In the genomic region with DNA sequence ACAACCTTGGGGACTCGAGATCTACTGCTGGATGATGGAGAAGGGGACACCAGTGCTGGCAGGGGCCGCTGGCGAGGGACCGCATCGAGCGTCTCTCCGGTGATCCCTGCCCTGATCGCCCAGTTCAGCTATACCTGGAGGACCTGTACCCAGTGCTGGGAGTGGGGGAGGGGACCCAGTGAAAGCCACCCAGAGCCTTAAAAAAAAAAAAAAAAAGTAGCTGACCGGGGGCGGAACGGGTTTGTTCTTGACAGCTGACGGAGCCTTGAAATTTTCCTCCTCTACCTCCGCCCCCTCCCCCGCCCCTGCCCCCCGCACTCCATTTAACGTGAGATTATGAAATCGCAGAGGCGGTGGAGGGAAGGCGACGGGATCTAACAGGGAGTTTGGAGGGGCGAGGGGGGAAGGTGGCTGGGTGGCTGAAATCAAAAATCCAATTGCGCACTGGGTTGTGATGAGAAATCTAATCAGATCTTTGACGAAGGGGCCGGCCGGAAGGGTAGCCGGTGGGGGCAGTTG, we compare ENCODE assay signal across 8 mouse cellular contexts.
A peak's percentile ranks its signal among the peaks of the same experiment; 100 is the strongest.
DNase-seq lines count a peak whose midpoint lies in the region; ATAC-seq and TF ChIP-seq lines count a peak whose summit lies in the region.

No protein-coding gene starts in this region.

- no peaks in the 10 kb centered on the region for H3K9me3 ChIP-seq in lung, postnatal 0 days (ENCODE audit: low read length)
- no peaks in the 10 kb centered on the region for H3K9me3 ChIP-seq in midbrain, embryonic 12.5 days

- H3K4me1 ChIP-seq in lung, postnatal 0 days (ENCODE audit: insufficient read depth, low read depth, low read length): no peaks in the 10 kb centered on the region
- H3K4me1 ChIP-seq in midbrain, embryonic 12.5 days: peaks cover 5% of the 10 kb centered on the region; the same call in 1 of the 2 replicates

- no peaks in the 10 kb centered on the region for H3K36me3 ChIP-seq in lung, postnatal 0 days (ENCODE audit: insufficient read depth, low read length)
- no peaks in the 10 kb centered on the region for H3K36me3 ChIP-seq in midbrain, embryonic 12.5 days

- no peak for TF ChIP-seq EP300 in lung, postnatal 0 days (IDR thresholded peaks at IDR 0.05)

- H3K4me3 ChIP-seq in lung, postnatal 0 days (ENCODE audit: low read depth, low read length): peak overlapping the region; percentile 42
- H3K4me3 ChIP-seq in midbrain, embryonic 12.5 days: peak overlapping the region; percentile 51

- H3K9ac ChIP-seq in lung, postnatal 0 days (replicated peaks; ENCODE audit: low read depth): no peak overlapping the region
- peak overlapping the region; percentile 55 for H3K9ac ChIP-seq in midbrain, embryonic 12.5 days (replicated peaks)

- WGBS in lung, postnatal 0 days: under 1% methylated on average over 26 of the region's 26 CpGs
- WGBS in midbrain, embryonic 12.5 days: 1% methylated on average over 26 of the region's 26 CpGs

- peak overlapping the region; percentile 69 for H3K4me2 ChIP-seq in lung, postnatal 0 days (replicated peaks; ENCODE audit: low read depth, low read length)
- peak overlapping the region; percentile 76 for H3K4me2 ChIP-seq in midbrain, embryonic 12.5 days (replicated peaks)

- DNase-seq in lung, postnatal 0 days (ENCODE audit: low spot score): peak; percentile 6
- DNase-seq in lung, postnatal 25 days (ENCODE audit: low spot score): no peak
- peak; percentile 79 to 82 for DNase-seq in cerebellum, postnatal 10 days
- DNase-seq in frontal cortex, postnatal 14 days (ENCODE audit: low spot score in 2 of 2): peak; percentile 48 to 57
- DNase-seq in layer of hippocampus, adult 8-10 months (ENCODE audit: low spot score in 2 of 2): peak; percentile 39 to 53
- DNase-seq in testis, postnatal 10 days (ENCODE audit: low spot score): peak; percentile 54

- ATAC-seq in lung, postnatal 0 days: peak; percentile 16; the same call in 1 of the 2 replicates
- ATAC-seq in midbrain, embryonic 12.5 days (ENCODE audit: low FRiP score, low read depth): peak; percentile 82
- ATAC-seq in megakaryocyte progenitor cell, adult 5-6 weeks (replicated peaks; ENCODE audit: poor library complexity): no peak

- TF ChIP-seq CTCF in lung, postnatal 0 days (IDR thresholded peaks at IDR 0.05): no peak

- no peak overlapping the region for H3K27ac ChIP-seq in lung, postnatal 0 days (ENCODE audit: low read length)
- peak overlapping the region; percentile 86 for H3K27ac ChIP-seq in midbrain, embryonic 12.5 days (replicated peaks)

- no peaks in the 10 kb centered on the region for H3K27me3 ChIP-seq in lung, postnatal 0 days (replicated peaks; ENCODE audit: insufficient read depth, low read length)
- no peaks in the 10 kb centered on the region for H3K27me3 ChIP-seq in midbrain, embryonic 12.5 days
